14 mouse cellular contexts compared by ENCODE assay signal in the genomic region with DNA sequence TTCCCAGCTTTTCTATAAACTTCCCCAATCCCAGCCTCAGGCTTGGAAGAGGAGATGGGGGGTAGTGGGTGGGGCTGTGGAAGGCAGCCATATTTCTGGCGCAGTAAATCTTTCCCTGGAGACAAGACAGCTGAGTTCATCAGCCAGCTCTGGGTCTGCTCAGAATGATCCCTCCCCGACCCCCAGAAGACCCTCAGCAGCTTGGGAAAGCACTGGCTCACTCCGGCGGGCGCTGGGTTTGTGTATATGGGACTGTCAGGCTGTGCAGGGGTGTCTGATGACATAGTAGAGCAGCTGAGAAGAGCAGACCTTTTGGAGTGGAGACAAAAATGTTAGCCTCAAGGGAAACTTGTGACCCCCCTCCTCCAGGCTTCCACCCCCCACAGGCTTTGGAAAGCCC.
A peak's percentile ranks its signal among the peaks of the same experiment; 100 is the strongest.
DNase-seq lines count a peak whose midpoint lies in the region; ATAC-seq and TF ChIP-seq lines count a peak whose summit lies in the region.
"Had no signal": no experiment of that assay in that cellular context is flagged by ENCODE, and none has a peak within 500 bp of the region (broad histone marks: within the 10 kb centered on the region; RNA-seq: fewer than 3 reads in every experiment).

No protein-coding gene starts in this region.

- H3K36me3 ChIP-seq in hindbrain, embryonic 12.5 days = no peaks in the 10 kb centered on the region
- no peaks in the 10 kb centered on the region for H3K36me3 ChIP-seq in hindbrain, embryonic 13.5 days
- no peaks in the 10 kb centered on the region for H3K36me3 ChIP-seq in neural tube, embryonic 12.5 days
- no peaks in the 10 kb centered on the region for H3K36me3 ChIP-seq in neural tube, embryonic 15.5 days
- H3K36me3 ChIP-seq in limb, embryonic 12.5 days = no peaks in the 10 kb centered on the region
- no peaks in the 10 kb centered on the region for H3K36me3 ChIP-seq in stomach, postnatal 0 days (ENCODE audit: control insufficient read depth, insufficient read depth, low read length)

- no peak for DNase-seq in stomach, postnatal 0 days (ENCODE audit: low spot score)
- no peak for DNase-seq in urinary bladder, postnatal 36 days (ENCODE audit: low spot score in 2 of 2)
- no peak for DNase-seq in retina, postnatal 1 day
- DNase-seq: cerebellum, adult 9-11 months; gastrocnemius, postnatal 10 days; heart, postnatal 14 days; right cerebral cortex, adult 18-20 months had no signal

- no peak for ATAC-seq in hindbrain, embryonic 12.5 days (ENCODE audit: low FRiP score)
- no peak for ATAC-seq in hindbrain, embryonic 13.5 days (ENCODE audit: low FRiP score)
- ATAC-seq in neural tube, embryonic 12.5 days (ENCODE audit: low FRiP score, low read depth) = 0 out of 2 replicates have a peak, but pooled peaks have one; percentile 27
- no peak for ATAC-seq in neural tube, embryonic 15.5 days (ENCODE audit: low FRiP score)
- peak; percentile 17; the same call in 1 of the 2 replicates for ATAC-seq in limb, embryonic 12.5 days (ENCODE audit: insufficient number of reproducible peaks, insufficient read depth, low FRiP score, low TSS enrichment, low read depth)
- peak; percentile 45; the same call in 1 of the 2 replicates for ATAC-seq in stomach, postnatal 0 days (ENCODE audit: low FRiP score, low TSS enrichment)

- WGBS in hindbrain, embryonic 12.5 days = 48% methylated on average over 5 of the region's 5 CpGs
- 56% methylated on average over 5 of the region's 5 CpGs for WGBS in hindbrain, embryonic 13.5 days
- 37% methylated on average over 5 of the region's 5 CpGs for WGBS in neural tube, embryonic 12.5 days
- WGBS in neural tube, embryonic 15.5 days = 36% methylated on average over 5 of the region's 5 CpGs
- WGBS in limb, embryonic 12.5 days = 42% methylated on average over 5 of the region's 5 CpGs
- WGBS in stomach, postnatal 0 days = 32% methylated on average over 5 of the region's 5 CpGs

- TF ChIP-seq EP300 in stomach, postnatal 0 days (optimal IDR thresholded peaks at IDR 0.05) = peak; percentile 66

- H3K4me2 ChIP-seq in hindbrain, embryonic 12.5 days (replicated peaks) = no peak overlapping the region
- no peak overlapping the region for H3K4me2 ChIP-seq in hindbrain, embryonic 13.5 days
- H3K4me2 ChIP-seq in neural tube, embryonic 12.5 days (replicated peaks) = no peak overlapping the region
- no peak overlapping the region for H3K4me2 ChIP-seq in neural tube, embryonic 15.5 days
- H3K4me2 ChIP-seq in limb, embryonic 12.5 days = no peak overlapping the region
- no peak overlapping the region for H3K4me2 ChIP-seq in stomach, postnatal 0 days (replicated peaks; ENCODE audit: low read depth)

- no peak overlapping the region for H3K4me3 ChIP-seq in hindbrain, embryonic 12.5 days
- no peak overlapping the region for H3K4me3 ChIP-seq in hindbrain, embryonic 13.5 days
- H3K4me3 ChIP-seq in neural tube, embryonic 12.5 days = no peak overlapping the region
- no peak overlapping the region for H3K4me3 ChIP-seq in neural tube, embryonic 15.5 days (replicated peaks)
- no peak overlapping the region for H3K4me3 ChIP-seq in limb, embryonic 12.5 days (replicated peaks)
- H3K4me3 ChIP-seq in stomach, postnatal 0 days (ENCODE audit: low read depth, low read length) = no peak overlapping the region

- no peaks in the 10 kb centered on the region for H3K9me3 ChIP-seq in hindbrain, embryonic 12.5 days (replicated peaks)
- H3K9me3 ChIP-seq in hindbrain, embryonic 13.5 days = no peaks in the 10 kb centered on the region
- no peaks in the 10 kb centered on the region for H3K9me3 ChIP-seq in neural tube, embryonic 12.5 days
- H3K9me3 ChIP-seq in neural tube, embryonic 15.5 days (replicated peaks) = no peaks in the 10 kb centered on the region
- no peaks in the 10 kb centered on the region for H3K9me3 ChIP-seq in limb, embryonic 12.5 days
- H3K9me3 ChIP-seq in stomach, postnatal 0 days (ENCODE audit: control insufficient read depth, low read length) = no peaks in the 10 kb centered on the region

- H3K27ac ChIP-seq in hindbrain, embryonic 12.5 days = peak overlapping the region; percentile 26; the same call in 1 of the 2 replicates
- H3K27ac ChIP-seq in hindbrain, embryonic 13.5 days = no peak overlapping the region
- no peak overlapping the region for H3K27ac ChIP-seq in neural tube, embryonic 12.5 days
- H3K27ac ChIP-seq in neural tube, embryonic 15.5 days (replicated peaks) = no peak overlapping the region
- peak overlapping the region; percentile 59; the same call in 1 of the 2 replicates for H3K27ac ChIP-seq in limb, embryonic 12.5 days
- H3K27ac ChIP-seq in stomach, postnatal 0 days (replicated peaks) = no peak overlapping the region; the same call in 1 of the 2 replicates
- H3K27ac ChIP-seq: liver, embryonic 14.5 days had no signal

- no peak for TF ChIP-seq CTCF in stomach, postnatal 0 days (IDR thresholded peaks at IDR 0.05; ENCODE audit: low read depth)

- peaks cover 57% of the 10 kb centered on the region for H3K4me1 ChIP-seq in hindbrain, embryonic 12.5 days
- H3K4me1 ChIP-seq in hindbrain, embryonic 13.5 days (replicated peaks) = peaks cover 35% of the 10 kb centered on the region
- peaks cover 40% of the 10 kb centered on the region for H3K4me1 ChIP-seq in neural tube, embryonic 12.5 days
- H3K4me1 ChIP-seq in neural tube, embryonic 15.5 days = peaks cover 33% of the 10 kb centered on the region
- peaks cover 56% of the 10 kb centered on the region for H3K4me1 ChIP-seq in limb, embryonic 12.5 days (replicated peaks)
- H3K4me1 ChIP-seq in stomach, postnatal 0 days (replicated peaks; ENCODE audit: control insufficient read depth, insufficient read depth) = peaks cover 8% of the 10 kb centered on the region

- H3K9ac ChIP-seq in hindbrain, embryonic 12.5 days = no peak overlapping the region
- H3K9ac ChIP-seq in hindbrain, embryonic 13.5 days = no peak overlapping the region
- no peak overlapping the region for H3K9ac ChIP-seq in neural tube, embryonic 12.5 days
- H3K9ac ChIP-seq in neural tube, embryonic 15.5 days (replicated peaks) = no peak overlapping the region
- H3K9ac ChIP-seq in limb, embryonic 12.5 days (replicated peaks) = no peak overlapping the region
- H3K9ac ChIP-seq in stomach, postnatal 0 days (ENCODE audit: low read length) = no peak overlapping the region
- H3K9ac ChIP-seq: liver, embryonic 14.5 days had no signal

- H3K27me3 ChIP-seq in hindbrain, embryonic 12.5 days = no peaks in the 10 kb centered on the region
- H3K27me3 ChIP-seq in hindbrain, embryonic 13.5 days = no peaks in the 10 kb centered on the region
- no peaks in the 10 kb centered on the region for H3K27me3 ChIP-seq in neural tube, embryonic 12.5 days (replicated peaks)
- no peaks in the 10 kb centered on the region for H3K27me3 ChIP-seq in neural tube, embryonic 15.5 days (replicated peaks)
- no peaks in the 10 kb centered on the region for H3K27me3 ChIP-seq in limb, embryonic 12.5 days
- no peaks in the 10 kb centered on the region for H3K27me3 ChIP-seq in stomach, postnatal 0 days (ENCODE audit: control insufficient read depth, insufficient read depth, low read length)
- H3K27me3 ChIP-seq: CH12.LX had no signal

Comparison
In these comparisons a context has a peak if more than half of its experiments do, and no peak if none do; other contexts are left out.
1. ATAC-seq: peak in neural tube, embryonic 12.5 days (single experiment), limb, embryonic 12.5 days (single experiment) and stomach, postnatal 0 days (single experiment); none in hindbrain, embryonic 12.5 days (single experiment), hindbrain, embryonic 13.5 days (single experiment) and neural tube, embryonic 15.5 days (single experiment).
2. H3K27ac ChIP-seq: peak in hindbrain, embryonic 12.5 days (single experiment) and limb, embryonic 12.5 days (single experiment); none in hindbrain, embryonic 13.5 days (single experiment), neural tube, embryonic 12.5 days (single experiment), neural tube, embryonic 15.5 days (single experiment) and stomach, postnatal 0 days (single experiment).